Mouse (Mus musculus): Measurements from ENCODE around the gene Gm17175. TPM values are rescaled to one million over a fixed set of nuclear protein-coding genes. Genes with fewer than 3 reads are reported as not detected.
"Not testable (repeated sequence)": the region's sequence is repeated elsewhere in the genome, so short reads cannot be mapped to it uniquely, and the experiment has no call there.

Gene Gm17175
- total RNA-seq (2021) = not detected
- long read RNA-seq, experiment 1 = 0 reads
- long read RNA-seq, experiment 2 = 0 reads

DNA sequence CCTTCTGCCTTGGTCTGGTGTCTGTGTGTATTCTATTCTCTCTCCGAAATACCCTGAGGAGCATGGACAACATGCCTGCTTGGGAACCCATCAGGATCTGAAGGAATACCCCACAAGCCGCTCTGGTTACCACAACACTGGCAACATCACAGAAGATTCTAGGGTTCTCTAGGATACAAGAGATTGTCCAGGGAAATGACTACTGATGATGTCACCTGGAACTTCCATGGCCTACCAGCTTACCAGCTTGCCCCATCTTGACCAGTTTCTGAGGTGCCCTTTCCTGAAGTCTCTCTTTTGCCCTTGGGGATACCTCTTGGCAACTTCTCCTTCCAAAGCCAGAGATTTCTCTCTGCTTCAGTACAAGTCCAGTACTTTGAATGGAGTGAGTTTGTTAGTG lies at the start of gene Gm17175:
Gene Gm17175 (minus strand): TSS at position 101 of the 400 bp plus-strand sequence.
- H3K27ac ChIP-seq; H3K4me3 ChIP-seq; DNase-seq (ENCODE audit: extremely low spot score in 1 of 2, low spot score in 2 of 2); intact Hi-C loops (cut with DNase I): not testable (repeated sequence)

DNA sequence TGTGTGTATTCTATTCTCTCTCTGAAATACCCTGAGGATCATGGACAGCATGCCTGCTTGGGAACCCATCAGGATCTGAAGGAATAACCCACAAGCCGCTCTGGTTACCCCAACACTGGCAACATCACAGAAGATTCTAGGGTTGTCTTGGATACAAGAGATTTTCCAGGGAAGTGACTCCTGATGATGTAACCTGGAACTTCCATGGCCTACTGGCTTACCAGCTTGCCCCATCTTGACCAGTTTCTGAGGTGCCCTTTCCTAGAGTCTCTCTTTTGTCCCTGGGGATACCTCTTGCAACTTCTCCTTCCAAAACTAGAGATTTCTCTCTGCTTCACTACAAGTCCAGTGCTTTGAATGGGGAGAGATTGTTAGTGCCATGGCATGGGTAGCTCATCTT lies 37.3 kb upstream of the Gm17175 start, which contains the start of gene Gm17078:
Gene Gm17078 (minus strand): TSS at position 101 of the 400 bp plus-strand sequence.
- Histone ChIP-seq H3K27ac (no peak within 1 kb of the TSS), H3K4me3 (no peak within 1 kb of the TSS)
- DNase-seq (ENCODE audit: extremely low spot score in 1 of 2, low spot score in 2 of 2) = no peak
- intact Hi-C loops (cut with DNase I) = no loop called here
- TF ChIP-seq CTCF (IDR thresholded peaks at IDR 0.05) = no peak

DNA sequence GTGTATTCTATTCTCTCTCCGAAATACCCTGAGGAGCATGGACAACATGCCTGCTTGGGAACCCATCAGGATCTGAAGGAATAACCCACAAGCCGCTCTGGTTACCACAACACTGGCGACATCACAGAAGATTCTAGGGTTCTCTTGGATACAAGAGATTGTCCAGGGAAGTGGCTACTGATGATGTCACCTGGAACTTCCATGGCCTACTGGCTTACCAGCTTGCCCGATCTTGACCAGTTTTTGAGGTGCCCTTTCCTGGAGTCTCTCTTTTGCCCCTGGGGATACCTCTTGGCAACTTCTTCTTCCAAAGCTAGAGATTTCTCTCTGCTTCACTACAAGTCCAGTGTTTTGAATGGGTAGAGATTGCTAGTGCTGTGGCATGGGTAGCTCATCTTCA lies 18.2 kb upstream of the Gm17175 start, which contains the start of gene Gm17174:
Gene Gm17174 (minus strand): TSS at position 101 of the 400 bp plus-strand sequence.
- H3K4me3 ChIP-seq; intact Hi-C loops (cut with DNase I); DNase-seq (ENCODE audit: extremely low spot score in 1 of 2, low spot score in 2 of 2); H3K27ac ChIP-seq: not testable (repeated sequence)

DNA sequence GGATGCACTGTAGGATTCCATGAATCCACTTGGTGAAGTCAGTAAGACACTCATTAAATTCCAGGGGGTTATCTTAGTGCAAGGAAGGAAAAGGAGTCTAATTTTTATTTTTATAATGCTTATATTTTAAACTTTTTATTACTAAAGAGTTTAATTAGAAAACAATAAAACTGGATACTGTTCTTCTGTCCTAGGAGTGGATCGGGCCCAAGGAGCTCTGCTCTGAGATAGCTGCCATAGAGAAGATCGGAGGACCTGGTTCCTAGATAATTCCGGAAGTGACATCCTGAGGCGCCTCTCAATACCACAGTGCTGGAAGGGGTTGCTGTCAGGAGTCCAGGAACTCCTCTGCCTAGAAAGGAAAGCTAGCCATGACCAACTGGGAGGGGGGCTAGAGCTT lies 21.4 kb downstream of the Gm17175 start, which contains the start of gene Gm5622:
Gene Gm5622 (plus strand): TSS at position 301 of the 400 bp plus-strand sequence.
- no peak for TF ChIP-seq CTCF (IDR thresholded peaks at IDR 0.05)
- DNase-seq (ENCODE audit: extremely low spot score in 1 of 2, low spot score in 2 of 2) = no peak
- Histone ChIP-seq H3K27ac (no peak within 1 kb of the TSS), H3K4me3 (no peak within 1 kb of the TSS)
- intact Hi-C loops (cut with DNase I) = no loop called here

Other genes with a start within 250 kb of the Gm17175 start
- gene Gm7247, start 212.3 kb downstream of the Gm17175 start, total RNA-seq (2021) = not detected
- not detected for gene Vmn2r88, start 163.2 kb downstream of the Gm17175 start, total RNA-seq (2021)
- not detected for gene Vmn2r89, start 122.2 kb downstream of the Gm17175 start, total RNA-seq (2021)
- not detected for gene Gm5622, start 21.3 kb downstream of the Gm17175 start, total RNA-seq (2021)
- not detected for gene Gm17174, start 18.1 kb upstream of the Gm17175 start, total RNA-seq (2021)
- gene Gm17078, start 37.2 kb upstream of the Gm17175 start, total RNA-seq (2021) = not detected
- not detected for gene Gm4181, start 61.6 kb upstream of the Gm17175 start, total RNA-seq (2021)
- gene Gm17079, start 121.4 kb upstream of the Gm17175 start, total RNA-seq (2021) = not detected
- not detected for gene Gm5800, start 143.1 kb upstream of the Gm17175 start, total RNA-seq (2021)
- gene Ang4, start 199.5 kb upstream of the Gm17175 start, total RNA-seq (2021) = not detected
- not detected for gene AY358078, start 226.0 kb upstream of the Gm17175 start, total RNA-seq (2021)

Data from left cerebral cortex, adult 2 months (tissue).